Mouse (Mus musculus) leukemia stem cell, adult 10-12 weeks (primary cell): Measurements from ENCODE around the gene Nhlh1. TPM values are rescaled to one million over a fixed set of nuclear protein-coding genes. Genes with fewer than 3 reads are reported as not detected.

Experiments
- polyA plus RNA-seq: library from polyadenylated mRNA; stranded (reverse); fragments of >175 nt; gene quantifications from 2 replicates; pipeline ENCODE4 v1.2.3, GENCODE M21; 2012; ENCODE audit warnings: low replicate concordance

Nhlh1 gene
- 0.14 TPM in 1 of 2 replicates, not detected in the other for polyA plus RNA-seq

DNA sequence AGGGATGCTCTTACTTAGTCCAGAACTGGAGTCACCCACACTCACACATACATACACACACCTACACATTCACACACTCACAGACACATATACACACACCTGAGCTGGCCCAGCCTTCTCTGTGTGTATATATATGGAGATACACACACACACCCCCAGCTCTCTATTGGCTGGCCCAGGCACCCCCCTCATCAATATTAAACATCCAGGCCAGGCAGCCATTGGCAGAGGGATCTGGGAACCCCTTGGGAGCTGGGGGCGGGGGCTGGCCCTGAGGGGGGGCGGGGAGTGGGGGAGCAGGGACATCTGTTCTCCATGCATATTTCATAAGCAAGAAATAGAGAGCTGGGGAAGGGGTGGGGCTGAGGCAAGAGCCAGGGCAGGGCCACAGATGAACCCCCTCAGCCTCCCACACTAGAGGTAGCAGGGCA is at the start of gene Nhlh1:
Gene Nhlh1, minus strand, starts transcription at position 83 of the 431 bp plus-strand sequence.

DNA sequence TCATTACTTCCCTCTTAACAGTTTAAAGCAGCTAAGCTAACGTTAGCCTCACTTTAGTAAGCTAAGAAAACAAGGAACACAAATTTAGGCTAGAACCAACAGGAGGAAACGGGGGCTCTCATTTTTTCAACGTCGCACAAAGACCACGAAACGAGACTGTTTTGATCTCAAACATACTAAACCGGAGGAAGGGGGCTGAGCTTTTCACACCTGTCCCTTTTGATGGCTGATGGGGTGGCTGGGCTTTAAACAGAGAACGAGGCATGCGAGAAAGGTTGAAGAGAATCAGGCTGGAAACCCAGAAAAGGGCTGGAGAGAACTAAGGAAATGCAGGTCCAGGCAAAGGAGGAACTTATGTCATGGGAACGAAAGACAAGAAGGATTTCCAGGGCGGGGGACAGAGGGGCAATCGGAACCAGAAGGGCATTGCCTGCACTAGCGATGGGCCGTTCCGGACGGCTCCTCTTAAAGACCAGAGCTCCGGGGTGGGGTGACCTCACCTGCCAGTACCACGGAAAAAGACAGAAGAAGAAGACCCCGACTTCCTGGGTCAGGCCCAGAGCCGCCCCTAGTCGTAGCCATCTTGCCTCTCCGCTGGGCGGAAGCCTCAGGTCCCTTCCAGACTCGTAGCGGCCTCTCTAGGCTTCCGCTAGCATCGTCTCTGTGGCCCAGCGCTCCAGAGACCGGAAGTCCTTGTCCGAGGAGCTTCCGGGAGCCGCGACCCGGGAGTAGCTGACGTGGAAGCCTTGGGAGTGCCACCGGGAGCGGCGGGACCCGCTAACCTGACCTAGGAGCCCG is 24.9 kb upstream of the Nhlh1 start, which contains the start of the genes Copa and Ncstn:
Gene Copa, plus strand, starts transcription at position 429 of the 798 bp plus-strand sequence.
Gene Ncstn, minus strand, starts transcription at position 695 of the 798 bp plus-strand sequence.

DNA sequence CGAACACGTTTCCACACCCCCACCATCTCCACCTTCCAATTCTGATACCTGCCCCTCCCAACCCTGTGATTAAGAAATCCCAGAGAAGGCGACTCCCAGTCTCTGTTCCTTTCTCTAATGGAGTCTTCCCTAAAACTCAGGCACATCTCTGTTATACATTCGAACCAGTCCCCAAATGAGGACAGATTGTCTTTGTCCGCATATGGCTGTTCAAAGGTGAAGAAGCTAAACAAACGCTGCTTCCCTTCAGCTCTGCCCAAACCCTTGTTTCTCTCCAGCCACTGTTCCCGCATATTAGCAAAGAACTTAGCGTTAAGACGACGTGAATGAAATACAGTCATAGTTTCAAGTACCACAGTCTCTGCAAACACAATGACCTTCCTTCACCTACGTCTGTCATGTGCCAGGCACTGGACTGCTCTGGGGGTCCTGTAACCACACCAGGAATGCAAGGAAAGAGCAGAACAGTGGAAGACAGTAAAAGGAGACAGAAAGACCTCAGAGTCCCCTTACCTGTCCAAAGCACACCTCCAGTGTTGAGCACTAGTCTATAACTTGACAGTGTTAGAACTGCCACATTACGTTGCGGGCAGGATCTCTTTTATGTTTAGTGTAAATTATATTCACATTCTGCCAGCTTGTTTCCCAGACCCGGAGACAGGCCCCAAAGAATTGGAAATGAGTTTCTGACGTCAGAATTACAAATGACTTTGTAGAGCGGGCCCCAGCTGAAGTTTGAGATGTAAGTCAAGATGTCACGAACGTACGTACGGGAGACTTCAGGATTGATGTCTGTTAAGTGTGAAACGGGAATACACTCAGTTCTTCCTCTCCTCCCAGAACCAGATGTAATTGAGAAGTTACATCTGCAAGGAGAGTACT is 28.7 kb downstream of the Nhlh1 start, which contains the start of gene Vangl2:
Gene Vangl2, minus strand, starts transcription at position 51 of the 882 bp plus-strand sequence.

Other genes starting within 250 kb of the Nhlh1 start
- gene Cd84, start 217.9 kb downstream of the Nhlh1 start, polyA plus RNA-seq, result 0.41 and 1.3 TPM in 2 replicates
- gene Gm10521, start 161.9 kb downstream of the Nhlh1 start, polyA plus RNA-seq, result 0.09 TPM in 1 of 2 replicates, not detected in the other
- 0.90 and 3.1 TPM in 2 replicates for gene Slamf6, start 140.1 kb downstream of the Nhlh1 start, polyA plus RNA-seq
- gene Vangl2, start 29.1 kb downstream of the Nhlh1 start, polyA plus RNA-seq, result 0.93 and 1.9 TPM in 2 replicates
- gene Copa, start 25.0 kb upstream of the Nhlh1 start, polyA plus RNA-seq, result 14.1 and 20.1 TPM in 2 replicates
- gene Ncstn, start 25.2 kb upstream of the Nhlh1 start, polyA plus RNA-seq, result 3.6 and 8.9 TPM in 2 replicates
- 6.4 and 23.3 TPM in 2 replicates for gene Pex19, start 69.2 kb upstream of the Nhlh1 start, polyA plus RNA-seq
- 53.7 and 56.5 TPM in 2 replicates for gene Dcaf8, start 90.5 kb upstream of the Nhlh1 start, polyA plus RNA-seq
- gene Pea15a, start 149.2 kb upstream of the Nhlh1 start, polyA plus RNA-seq, result 5.8 and 19.2 TPM in 2 replicates
- not detected in 2 replicates for gene Casq1, start 162.3 kb upstream of the Nhlh1 start, polyA plus RNA-seq
- gene Atp1a4, start 200.8 kb upstream of the Nhlh1 start, polyA plus RNA-seq, result not detected in 2 replicates
- gene Igsf8, start 204.1 kb upstream of the Nhlh1 start, polyA plus RNA-seq, result 58.3 and 81.1 TPM in 2 replicates
- not detected in 2 replicates for gene Atp1a2, start 240.5 kb upstream of the Nhlh1 start, polyA plus RNA-seq